Mouse (Mus musculus) Patski (cell line): ENCODE measurements around the gene Ddr2. TPM values are rescaled to one million over a fixed set of nuclear protein-coding genes. Genes with fewer than 3 reads are reported as not detected.

ENCODE experiments used
- ATAC-seq: fragments of 100-300 bp; one replicate; pipeline ENCODE4 v1.8.0; 2021
- CTCF ChIA-PET: fragments of 350-600 bp; sonication (Branson Sonifier 250); formaldehyde crosslinking; loops from one replicate; lab custom pipeline; 2022; ENCODE audit warnings: inconsistent platforms; lab: Charles Lee
- POLR2A ChIA-PET: fragments of 350-600 bp; sonication (Branson Sonifier 250); formaldehyde crosslinking; loops from one replicate; lab custom pipeline; 2022; ENCODE audit warnings: antibody characterized with exemption, inconsistent platforms; lab: Charles Lee
- DNase-seq: peaks from one replicate; pipeline ENCODE4 v3.0.0-alpha.2; 2011; ENCODE audit warnings: low read depth, low spot score
- H3K27me3 ChIP-seq: fragments of 371-371 bp; one replicate; pipeline ENCODE4 v1.5.1; 2021
- CTCF ChIP-seq: fragments of 100-300 bp; IDR thresholded peaks from one replicate; pipeline ENCODE4 v1.5.1; 2021
- in situ Hi-C: fragments of 300-500 bp; cut with MboI; formaldehyde crosslinking; loops from 3 replicates; pipeline ENCODE4 v1.11.1; 2018; ENCODE audit warnings: low pct_unique_long_range_greater_than_20kb, mixed read lengths
- polyA plus RNA-seq: library from polyadenylated mRNA; unstranded; gene quantifications from one replicate; pipeline ENCODE4 v1.2.3, GENCODE M21; 2021

Ddr2 gene
- polyA plus RNA-seq, 1 experiment from 2014 or later = 0.32 TPM

- POLR2A ChIA-PET = no interaction called here
These were observed 178.9 kb downstream of the Ddr2 start for GRCm38 (mm10) chr1:169931698-169932097.

GRCm38 (mm10) chr1:169928454-169928971 is 182.0 kb downstream of the Ddr2 start, which contains the start of gene Ccdc190:
Ccdc190 (plus strand) TSS chr1:169928648.
- POLR2A ChIA-PET = no interaction called here

More at GRCm38 (mm10) chr1:169931698-169932097, 178.9 kb downstream of the Ddr2 start:
- DNase-seq = no peak
- TF ChIP-seq CTCF = no peak
- in situ Hi-C loops = no loop called here
- H3K27me3 ChIP-seq = no peaks in the 10 kb centered on the region
- CTCF ChIA-PET = interaction anchor here (0.7 to 1.0 kb wide), 2 partner anchors 184 to 204 kb away, joined by 3 to 4 read pairs; no protein-coding TSS in a partner anchor
- no peak for ATAC-seq

GRCm38 (mm10) chr1:169927753-169928369 is 182.7 kb downstream of the Ddr2 start:
- ATAC-seq (no peak), DNase-seq (no peak)
- no peaks in the 10 kb centered on the region for H3K27me3 ChIP-seq
- in situ Hi-C loops = no loop called here
- TF ChIP-seq CTCF = no peak
- CTCF ChIA-PET = interaction anchor here (0.9 to 3.6 kb wide), 5 partner anchors 9 to 387 kb away, joined by 3 to 18 read pairs (median 4); no protein-coding TSS in a partner anchor
- POLR2A ChIA-PET = interaction anchor here (0.6 kb wide), 1 partner anchor 185 kb away, joined by 3 read pairs; no protein-coding TSS in a partner anchor

More at GRCm38 (mm10) chr1:169928454-169928971, 182.0 kb downstream of the Ddr2 start, which contains the start of gene Ccdc190:
- in situ Hi-C loops = no loop called here
- H3K27me3 ChIP-seq = no peaks in the 10 kb centered on the region
- ATAC-seq (no peak), DNase-seq (no peak)
- no peak for TF ChIP-seq CTCF
- CTCF ChIA-PET = interaction anchor here (0.9 to 3.6 kb wide), 4 partner anchors 10 to 387 kb away, joined by 3 to 18 read pairs (median 7); no protein-coding TSS in a partner anchor

- DNase-seq = no peak
- ATAC-seq = no peak
These were observed 186.0 kb downstream of the Ddr2 start for GRCm38 (mm10) chr1:169924567-169924966.

More at GRCm38 (mm10) chr1:169924567-169924966, 186.0 kb downstream of the Ddr2 start:
- ChIA-PET CTCF (interaction anchor here (8.9 kb wide), 1 partner anchor 13 kb away, joined by 83 read pairs; no protein-coding TSS in a partner anchor), POLR2A (no interaction called here)
- in situ Hi-C loops = loop anchor here (5.0 kb wide), 2 partner anchors 257 to 392 kb away; partner anchors contain the start of gene Nuf2
- no peak for TF ChIP-seq CTCF
- H3K27me3 ChIP-seq = no peaks in the 10 kb centered on the region

Other genes starting within 250 kb of the Ddr2 start
- 0.82 TPM for gene Ccdc190, start 182.1 kb downstream of the Ddr2 start, polyA plus RNA-seq
- 11.3 TPM for gene Hsd17b7, start 141.5 kb downstream of the Ddr2 start, polyA plus RNA-seq
- gene Uap1, start 64.2 kb upstream of the Ddr2 start, polyA plus RNA-seq = 75.2 TPM
- gene Uhmk1, start 104.6 kb upstream of the Ddr2 start, polyA plus RNA-seq = 47.4 TPM
- not detected for gene Sh2d1b2, start 122.0 kb upstream of the Ddr2 start, polyA plus RNA-seq
- gene Sh2d1b1, start 166.6 kb upstream of the Ddr2 start, polyA plus RNA-seq = 0.09 TPM
- 4.0 TPM for gene Gm7694, start 195.6 kb upstream of the Ddr2 start, polyA plus RNA-seq
- 0.36 TPM for gene Spata46, start 198.0 kb upstream of the Ddr2 start, polyA plus RNA-seq